Mouse (Mus musculus) E14TG2a.4 (cell line): ENCODE results near the gene Elk4.

Source experiments
- H3K27me3 ChIP-seq: 2 replicates; pipeline ENCODE4 v1.6.1; 2014; ENCODE audit warnings: low read length, control low read depth; ENCODE audit not compliant: insufficient read depth
- H3K36me3 ChIP-seq: 2 replicates; pipeline ENCODE4 v1.6.1; 2014; ENCODE audit warnings: low read length, control low read depth; ENCODE audit not compliant: insufficient read depth
- H3K4me1 ChIP-seq: replicated peaks from 2 replicates; pipeline ENCODE4 v1.6.1; 2014; ENCODE audit warnings: low read depth, low read length, control low read depth
- H3K4me3 ChIP-seq: replicated peaks from 2 replicates; pipeline ENCODE4 v1.5.1; 2014; ENCODE audit warnings: mild to moderate bottlenecking, low read length
- H3K9me3 ChIP-seq: 2 replicates; pipeline ENCODE4 v1.6.1; 2014; ENCODE audit warnings: low read length, control low read depth
- CTCF ChIP-seq: conservative IDR thresholded peaks from 2 replicates; pipeline ENCODE4 v1.5.1; 2014; ENCODE audit warnings: low read length
- NANOG ChIP-seq: IDR thresholded peaks from 2 replicates; pipeline ENCODE4 v1.6.1; 2014; ENCODE audit warnings: borderline replicate concordance, low read length, mixed read lengths
- POU5F1 ChIP-seq: IDR thresholded peaks from 2 replicates; pipeline ENCODE4 v1.6.1; 2014; ENCODE audit warnings: low read length, borderline replicate concordance

Gene Elk4

DNA sequence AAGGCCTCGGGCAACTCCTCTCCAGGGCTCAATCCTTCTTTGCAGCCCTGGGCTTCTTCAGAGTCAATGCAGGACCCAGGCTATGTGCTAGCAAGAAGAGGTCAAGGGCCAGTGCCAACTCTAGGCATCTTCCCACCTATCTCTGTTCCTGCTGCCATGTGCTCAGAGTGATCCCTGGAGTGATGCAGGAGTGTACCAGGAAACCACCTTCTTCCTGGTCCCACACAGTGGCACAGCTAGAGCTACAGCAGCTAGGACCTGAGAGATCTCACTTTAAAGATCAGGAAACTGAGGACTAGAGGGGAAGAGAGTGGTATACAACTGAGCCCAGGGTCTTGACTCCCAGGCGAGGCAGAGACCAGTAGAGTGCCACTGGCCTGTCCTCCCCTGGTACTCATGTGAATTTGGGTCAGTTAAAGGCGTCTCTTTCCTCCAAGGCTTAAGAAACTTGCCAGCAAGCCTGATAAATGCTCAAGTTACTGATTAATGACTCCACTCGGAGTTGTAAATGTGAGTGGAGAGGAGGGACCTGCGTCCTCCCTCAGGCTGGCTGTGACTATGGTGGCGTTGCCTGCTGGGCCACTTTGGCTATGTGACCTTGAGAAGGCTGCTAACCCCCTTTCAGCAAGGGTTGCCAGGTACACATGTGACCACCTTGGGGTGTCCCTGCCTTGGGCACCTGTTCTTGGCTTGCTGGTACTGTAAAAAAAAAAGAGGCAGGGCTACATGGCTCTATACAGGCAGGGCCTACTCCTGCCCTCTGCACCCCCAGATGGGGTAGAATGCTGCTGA, 54.5 kb downstream of the Elk4 start:
- peaks cover 85% of the 10 kb centered on the region for H3K27me3 ChIP-seq
- no peak overlapping the region for H3K4me3 ChIP-seq
- H3K4me1 ChIP-seq: peaks cover 6% of the 10 kb centered on the region
- no peaks in the 10 kb centered on the region for H3K9me3 ChIP-seq
- no peak for TF ChIP-seq CTCF
- H3K36me3 ChIP-seq: no peaks in the 10 kb centered on the region

DNA sequence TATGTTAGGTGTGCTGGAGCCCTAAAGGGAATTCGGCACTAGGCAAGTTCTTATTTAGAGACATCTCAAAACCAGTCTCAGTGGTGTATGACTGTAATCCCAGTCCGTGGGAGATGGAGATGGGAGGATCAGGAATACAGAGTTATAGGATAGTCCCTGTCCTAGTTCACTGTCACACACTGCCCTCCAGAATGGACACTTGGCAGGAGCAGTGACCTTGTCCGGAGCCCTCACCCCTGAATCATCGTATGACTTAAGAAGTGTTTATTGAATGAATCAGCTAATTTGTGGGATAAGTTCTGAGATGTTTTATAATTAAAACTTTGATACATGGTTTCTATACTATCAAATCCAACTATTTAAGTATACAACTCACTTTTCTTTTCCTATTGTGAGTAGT, 55.7 kb downstream of the Elk4 start:
- TF ChIP-seq NANOG (no peak), CTCF (no peak), POU5F1 (no peak)

DNA sequence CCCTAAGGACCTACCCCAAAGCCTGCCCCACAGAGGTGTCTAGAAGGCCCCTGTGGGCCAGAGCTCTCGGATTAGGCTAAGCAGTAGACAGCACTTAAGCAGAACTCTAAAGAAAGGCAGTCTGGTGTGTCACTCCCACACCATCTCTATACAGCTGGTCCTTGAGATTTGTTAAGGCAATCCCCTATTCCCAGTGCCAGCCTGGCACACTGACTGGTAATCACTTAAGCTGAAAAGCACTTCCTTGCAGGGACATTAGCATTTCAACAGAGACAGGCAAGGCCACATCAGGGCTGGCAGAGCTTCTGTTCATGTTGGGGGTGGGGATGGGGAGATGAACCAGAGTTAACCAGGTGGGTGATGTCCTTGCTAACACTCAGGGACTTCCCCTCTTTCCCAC, 57.6 kb downstream of the Elk4 start:
- Histone ChIP-seq H3K9me3 (no peaks in the 10 kb centered on the region), H3K4me3 (no peak overlapping the region), H3K36me3 (no peaks in the 10 kb centered on the region), H3K4me1 (peaks cover 12% of the 10 kb centered on the region), H3K27me3 (peaks cover 94% of the 10 kb centered on the region)
- TF ChIP-seq NANOG (no peak), CTCF (no peak), POU5F1 (no peak)

More for the DNA sequence above, 55.7 kb downstream of the Elk4 start:
- peaks cover 12% of the 10 kb centered on the region for H3K4me1 ChIP-seq
- no peak overlapping the region for H3K4me3 ChIP-seq
- H3K9me3 ChIP-seq: no peaks in the 10 kb centered on the region
- no peaks in the 10 kb centered on the region for H3K36me3 ChIP-seq
- peaks cover 90% of the 10 kb centered on the region for H3K27me3 ChIP-seq

DNA sequence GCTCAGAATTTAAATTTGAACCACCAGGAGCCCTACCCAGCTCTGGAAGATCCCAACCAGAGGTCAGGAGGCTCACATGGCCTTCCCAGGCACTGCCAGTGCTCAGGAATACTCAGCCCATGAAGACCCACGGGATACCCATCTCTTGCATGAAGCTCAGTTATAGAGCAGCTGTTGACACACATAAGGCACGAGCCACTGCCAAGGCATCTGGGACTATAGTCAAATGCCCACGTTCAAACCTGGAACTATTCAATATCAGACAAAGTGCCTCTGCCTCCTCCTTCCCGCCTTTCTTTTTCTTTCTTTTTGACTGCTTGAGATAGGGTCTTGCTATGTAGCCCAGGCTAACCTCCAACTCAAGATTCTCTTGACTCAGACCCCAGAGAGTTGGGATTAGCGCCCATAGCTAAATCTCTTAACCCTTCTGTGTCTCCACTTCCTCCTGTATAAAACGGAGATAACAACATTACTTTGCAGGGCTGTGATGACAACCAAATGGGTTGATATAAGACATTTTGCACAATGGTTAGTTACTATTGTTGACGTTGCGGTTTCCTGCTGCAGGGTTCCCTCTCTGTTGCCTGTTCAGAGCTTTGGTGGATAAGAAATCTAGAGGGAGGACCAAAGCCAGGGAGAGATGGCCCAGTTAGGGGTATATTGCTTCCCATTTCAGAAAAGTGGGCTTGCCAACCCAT, 58.2 kb downstream of the Elk4 start:
- Histone ChIP-seq H3K36me3 (no peaks in the 10 kb centered on the region), H3K9me3 (no peaks in the 10 kb centered on the region), H3K4me3 (no peak overlapping the region), H3K27me3 (peaks cover 95% of the 10 kb centered on the region), H3K4me1 (peaks cover 12% of the 10 kb centered on the region)
- no peak for TF ChIP-seq POU5F1
- no peak for TF ChIP-seq NANOG
- no peak for TF ChIP-seq CTCF

DNA sequence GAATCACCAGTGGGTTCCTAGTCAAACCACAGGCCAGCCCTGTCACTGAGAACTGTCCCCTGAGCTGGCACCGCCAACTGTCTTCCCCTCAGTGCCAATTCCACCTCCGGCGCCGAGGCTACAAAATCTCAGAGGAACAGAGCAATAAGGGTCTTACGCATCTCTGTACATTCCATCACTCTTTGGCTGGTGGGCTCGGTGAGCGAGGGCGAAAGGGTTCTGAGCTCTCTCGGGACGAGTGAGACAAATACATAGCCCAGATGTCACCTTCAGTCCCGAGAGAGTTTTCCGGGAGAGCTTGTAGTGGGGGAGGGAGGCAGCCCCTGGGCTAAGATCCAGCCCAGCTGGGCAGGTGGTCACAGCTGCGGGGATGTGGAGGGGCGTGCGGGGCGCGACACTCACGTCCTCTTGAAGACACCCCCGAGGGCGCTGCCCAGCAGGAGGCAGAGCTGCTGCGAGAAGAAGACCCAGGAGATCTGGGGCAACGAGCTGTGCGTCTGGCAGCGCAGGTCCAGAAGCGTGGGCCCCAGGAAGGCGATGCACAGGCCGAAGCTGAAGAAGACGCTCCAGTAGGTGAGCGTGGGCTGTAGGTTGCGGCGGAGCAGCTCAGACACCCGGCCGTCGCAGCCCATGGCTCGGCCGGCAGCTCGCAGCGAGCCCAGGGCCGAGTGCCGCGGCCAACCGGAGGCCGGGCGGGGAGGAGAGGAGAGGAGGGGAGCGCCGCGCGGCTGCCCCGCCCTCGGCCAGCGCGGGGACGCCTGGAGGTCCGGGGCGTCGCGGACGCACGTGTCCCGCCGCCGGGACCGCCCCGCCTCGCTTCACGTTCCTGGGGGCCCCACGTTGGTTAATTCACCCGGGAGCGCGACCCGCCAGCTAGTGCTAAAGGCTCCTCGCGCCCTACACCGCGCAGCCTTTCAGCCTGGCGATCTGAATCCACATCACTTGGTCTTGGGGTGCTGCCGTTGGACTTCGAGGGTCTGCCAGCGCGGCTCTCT, 60.2 kb downstream of the Elk4 start, which contains the start of gene Mfsd4a:
Gene Mfsd4a, minus strand, starts transcription at position 802 of the 995 bp plus-strand sequence.
- no peaks in the 10 kb centered on the region for H3K36me3 ChIP-seq
- peak within 1 kb of the TSS; percentile 75 for H3K4me3 ChIP-seq
- TF ChIP-seq POU5F1 (no peak), CTCF (no peak), NANOG (no peak)
- no peaks in the 10 kb centered on the region for H3K9me3 ChIP-seq
- H3K4me1 ChIP-seq: peaks cover 12% of the 10 kb centered on the region
- peaks cover 84% of the 10 kb centered on the region for H3K27me3 ChIP-seq

DNA sequence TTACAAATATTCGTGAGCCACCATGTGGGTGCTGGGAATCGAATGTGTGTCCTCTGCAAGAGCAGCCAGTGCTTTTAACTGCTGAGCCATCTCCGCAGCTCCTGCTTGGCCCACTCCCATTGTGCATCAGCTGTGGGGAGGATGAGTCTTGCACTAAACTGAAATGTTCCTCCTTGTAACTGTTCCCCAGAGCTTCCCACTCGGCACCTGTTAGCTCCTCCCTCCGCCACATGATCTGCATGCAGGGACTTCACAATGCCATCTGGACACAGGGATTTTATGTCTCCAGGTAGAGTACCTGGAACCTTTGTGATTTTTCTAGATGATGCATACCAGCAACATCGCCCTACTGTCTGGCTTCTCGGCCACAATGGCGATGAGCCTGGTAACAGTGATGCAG, 62.0 kb downstream of the Elk4 start:
- H3K4me1 ChIP-seq: peaks cover 12% of the 10 kb centered on the region
- no peaks in the 10 kb centered on the region for H3K36me3 ChIP-seq
- no peaks in the 10 kb centered on the region for H3K9me3 ChIP-seq
- TF ChIP-seq POU5F1 (no peak), NANOG (no peak), CTCF (no peak)
- peaks cover 67% of the 10 kb centered on the region for H3K27me3 ChIP-seq
- H3K4me3 ChIP-seq: no peak overlapping the region

DNA sequence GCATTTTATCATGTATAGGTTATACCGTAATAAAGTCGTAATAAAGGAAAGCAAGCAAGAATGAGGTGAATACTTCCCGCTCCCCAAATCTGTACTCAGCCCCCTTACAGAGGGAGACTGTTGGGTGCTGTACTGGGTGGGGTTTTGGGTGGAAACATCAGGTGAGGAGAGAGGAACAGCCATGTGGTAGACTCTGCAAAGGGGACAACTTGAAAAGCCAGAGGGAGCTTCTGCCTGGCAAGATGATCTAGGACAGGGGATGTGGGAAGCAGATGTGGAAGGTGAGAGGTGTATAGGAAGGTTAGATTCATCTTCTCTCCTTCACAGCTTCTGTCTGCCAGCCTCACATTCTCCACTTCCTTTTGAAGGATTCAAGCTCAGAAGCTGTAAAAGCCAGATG, 63.3 kb downstream of the Elk4 start:
- Histone ChIP-seq H3K9me3 (no peaks in the 10 kb centered on the region), H3K4me1 (peaks cover 15% of the 10 kb centered on the region), H3K27me3 (peaks cover 55% of the 10 kb centered on the region), H3K36me3 (no peaks in the 10 kb centered on the region), H3K4me3 (no peak overlapping the region)
- TF ChIP-seq CTCF (no peak), POU5F1 (no peak), NANOG (no peak)

DNA sequence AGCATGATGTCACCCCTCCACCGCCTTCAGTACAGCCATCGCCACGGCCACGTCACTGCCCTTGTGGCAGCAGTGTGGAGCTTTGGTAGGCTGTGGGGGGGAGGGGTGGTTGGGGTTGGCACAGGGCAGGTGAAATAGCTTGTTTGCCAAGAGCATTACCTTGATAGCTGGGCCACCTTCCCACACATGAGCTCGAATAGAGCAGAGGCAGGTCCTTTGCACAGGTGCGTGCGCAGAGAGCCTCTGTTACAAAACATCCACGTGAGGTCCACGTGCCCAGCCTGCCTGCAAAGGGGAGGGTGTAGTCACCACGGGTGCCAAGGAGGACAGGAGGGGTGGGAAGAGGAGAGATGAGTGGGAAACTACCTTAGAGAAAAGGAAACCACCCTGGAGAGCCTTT, 68.2 kb downstream of the Elk4 start:
- no peak overlapping the region for H3K4me3 ChIP-seq
- peaks cover 8% of the 10 kb centered on the region for H3K27me3 ChIP-seq
- H3K4me1 ChIP-seq: peaks cover 10% of the 10 kb centered on the region
- no peaks in the 10 kb centered on the region for H3K36me3 ChIP-seq
- TF ChIP-seq POU5F1: no peak
- TF ChIP-seq NANOG: no peak
- no peak for TF ChIP-seq CTCF
- H3K9me3 ChIP-seq: 0 out of 2 replicates have a peak, but pooled peaks cover 5% of the 10 kb centered on the region
